Mouse (Mus musculus) lung, postnatal 4 days (tissue): ENCODE data around the gene Gm21773.
"Not testable (repeated sequence)": the region's sequence is repeated elsewhere in the genome, so short reads cannot be mapped to it uniquely, and the experiment has no call there.

Experiments
- DNase-seq, 2 experiments: peaks; one replicate each; pipeline ENCODE4 v3.0.0; 2021

The Gm21773 gene

DNA sequence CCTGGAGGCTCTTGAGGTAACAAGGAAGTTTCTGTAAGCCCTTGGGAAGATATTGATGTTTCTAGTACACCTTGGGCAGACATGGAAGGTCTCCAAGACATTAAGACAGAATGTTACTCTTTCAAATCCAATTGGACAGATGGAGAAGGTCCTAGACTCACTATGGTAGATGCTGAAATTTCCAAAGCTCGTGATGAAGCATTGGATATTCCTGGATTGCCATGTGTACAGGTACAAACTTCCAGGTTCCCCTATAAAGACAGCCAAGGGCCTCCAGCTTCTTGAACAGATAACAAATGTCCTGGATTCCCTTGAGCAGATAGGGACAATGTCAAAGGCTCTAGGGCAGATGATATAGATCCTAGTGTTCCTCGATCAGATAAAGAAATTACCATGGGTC is at the start of gene Gm21773:
Gene Gm21773 (minus strand): TSS at position 101 of the 400 bp plus-strand sequence.
- not testable (repeated sequence) for DNase-seq
